ENCODE assay signal across 28 mouse cellular contexts in genomic region chr6:135500381-135500780, GRCm38 (mm10).
A peak's percentile ranks its signal among the peaks of the same experiment; 100 is the strongest.
DNase-seq lines count a peak whose midpoint lies in the region; ATAC-seq and TF ChIP-seq lines count a peak whose summit lies in the region.
"Had no signal": no experiment of that assay in that cellular context is flagged by ENCODE, and none has a peak within 500 bp of the region (broad histone marks: within the 10 kb centered on the region; RNA-seq: fewer than 3 reads in every experiment).

No protein-coding gene starts in this region.

- 71% methylated on average over 3 of the region's 3 CpGs for WGBS in neural tube, embryonic 15.5 days

- 0 out of 2 replicates have a peak overlapping the region, but pooled peaks have one; percentile 14 for H3K27ac ChIP-seq in layer of hippocampus, adult 2 months
- H3K27ac ChIP-seq in neural tube, embryonic 15.5 days (replicated peaks) = peak overlapping the region; percentile 8; the same call in 1 of the 2 replicates
- H3K27ac ChIP-seq: embryonic facial prominence, embryonic 10.5 days; embryonic facial prominence, embryonic 13.5 days; forebrain, embryonic 12.5 days; forebrain, embryonic 15.5 days; gastrocnemius, adult 2 months; heart, embryonic 15.5 days; hindbrain, embryonic 14.5 days; hindbrain, postnatal 0 days had no signal

- no peaks in the 10 kb centered on the region; the same call in 1 of the 2 replicates for H3K4me1 ChIP-seq in neural tube, embryonic 15.5 days
- H3K4me1 ChIP-seq: embryonic facial prominence, embryonic 10.5 days; embryonic facial prominence, embryonic 13.5 days; forebrain, embryonic 12.5 days; heart, embryonic 12.5 days; heart, embryonic 15.5 days had no signal

- DNase-seq in layer of hippocampus, adult 2 months (ENCODE audit: low spot score in 2 of 2) = no peak
- DNase-seq in layer of hippocampus, postnatal 25 days (ENCODE audit: extremely low spot score in 1 of 2, low spot score in 1 of 2) = no peak
- DNase-seq in neural tube, embryonic 10.5 days (ENCODE audit: extremely low spot score, low spot score) = no peak
- peak; percentile 7 for DNase-seq in testis, postnatal 14 days (ENCODE audit: low spot score)
- no peak for DNase-seq in testis, postnatal 10 days (ENCODE audit: low spot score)
- DNase-seq: adrenal gland, adult 2 months; adrenal gland, postnatal 14 days; cerebellum, adult 11-12 months; cerebellum, adult 8-10 months; cerebellum, postnatal 10 days; cerebellum, postnatal 36 days; embryo, embryonic 11 days; gastrocnemius, adult 2 months; gastrocnemius, postnatal 14 days; heart, adult 18-20 months; heart, postnatal 10 days; heart, postnatal 4 days had no signal

- 0 out of 2 replicates have a peak, but pooled peaks have one; percentile 14 for ATAC-seq in neural tube, embryonic 15.5 days (ENCODE audit: low FRiP score)
- ATAC-seq: CD4-positive, CD25-positive, alpha-beta regulatory T cell, adult 4 months; forebrain, embryonic 15.5 days; hindbrain, postnatal 0 days had no signal

- H3K9me3 ChIP-seq in neural tube, embryonic 15.5 days (replicated peaks) = no peaks in the 10 kb centered on the region
- H3K9me3 ChIP-seq: embryonic facial prominence, embryonic 10.5 days; embryonic facial prominence, embryonic 13.5 days; forebrain, embryonic 12.5 days; forebrain, embryonic 15.5 days; heart, embryonic 12.5 days; heart, embryonic 15.5 days had no signal

- no peak for TF ChIP-seq CTCF in layer of hippocampus, adult 2 months (conservative IDR thresholded peaks at IDR 0.05)

- no peak overlapping the region for H3K4me3 ChIP-seq in layer of hippocampus, adult 2 months
- no peak overlapping the region for H3K4me3 ChIP-seq in neural tube, embryonic 15.5 days (replicated peaks)
- H3K4me3 ChIP-seq: embryonic facial prominence, embryonic 10.5 days; embryonic facial prominence, embryonic 13.5 days; erythroblast, embryonic 14.5 days; forebrain, embryonic 12.5 days; forebrain, embryonic 15.5 days; gastrocnemius, adult 2 months; heart, embryonic 12.5 days; heart, embryonic 15.5 days had no signal

- H3K4me2 ChIP-seq in neural tube, embryonic 15.5 days = no peak overlapping the region
- H3K4me2 ChIP-seq: embryonic facial prominence, embryonic 13.5 days; forebrain, embryonic 12.5 days; forebrain, embryonic 15.5 days; heart, embryonic 12.5 days; heart, embryonic 15.5 days; hindbrain, embryonic 14.5 days had no signal

- no peaks in the 10 kb centered on the region for H3K36me3 ChIP-seq in neural tube, embryonic 15.5 days
- H3K36me3 ChIP-seq: embryonic facial prominence, embryonic 10.5 days; embryonic facial prominence, embryonic 13.5 days; forebrain, embryonic 12.5 days; forebrain, embryonic 15.5 days; heart, embryonic 12.5 days; heart, embryonic 15.5 days had no signal

- no peaks in the 10 kb centered on the region for H3K27me3 ChIP-seq in neural tube, embryonic 15.5 days (replicated peaks)
- H3K27me3 ChIP-seq: embryonic facial prominence, embryonic 13.5 days; forebrain, embryonic 12.5 days; forebrain, embryonic 15.5 days; heart, embryonic 12.5 days; heart, embryonic 15.5 days had no signal

- no peak overlapping the region for H3K9ac ChIP-seq in neural tube, embryonic 15.5 days (replicated peaks)
- H3K9ac ChIP-seq: embryonic facial prominence, embryonic 13.5 days; forebrain, embryonic 12.5 days; forebrain, embryonic 15.5 days; heart, embryonic 12.5 days; heart, embryonic 15.5 days; hindbrain, embryonic 14.5 days had no signal
